Mouse (Mus musculus): ENCODE data around the gene Cdr2l. TPM values are rescaled to one million over a fixed set of nuclear protein-coding genes. Genes with fewer than 3 reads are reported as not detected.

The Cdr2l gene
- polyA plus RNA-seq, 1 experiment from 2014 or later: 20.7 TPM

GRCm38 (mm10) chr11:115353375-115353774 is 28.3 kb upstream of the Cdr2l start:
- no peak overlapping the region for H3K27ac ChIP-seq
- WGBS: 95% methylated on average over 5 of the region's 5 CpGs
- no peaks in the 10 kb centered on the region for H3K9me3 ChIP-seq (replicated peaks)
- ATAC-seq: no peak
- no peak overlapping the region for H3K4me2 ChIP-seq
- no peaks in the 10 kb centered on the region for H3K4me1 ChIP-seq
- no peaks in the 10 kb centered on the region for H3K27me3 ChIP-seq
- H3K4me3 ChIP-seq: no peak overlapping the region
- no peak overlapping the region for H3K9ac ChIP-seq
- H3K36me3 ChIP-seq (ENCODE audit: poor library complexity, severe bottlenecking): peaks cover 57% of the 10 kb centered on the region

GRCm38 (mm10) chr11:115354183-115354582 is 27.5 kb upstream of the Cdr2l start:
- ATAC-seq: peak; percentile 31; the same call in 1 of the 2 replicates
- Histone ChIP-seq H3K27ac (no peak overlapping the region), H3K36me3 (ENCODE audit: poor library complexity, severe bottlenecking) (peaks cover 53% of the 10 kb centered on the region), H3K4me1 (peaks cover 7% of the 10 kb centered on the region), H3K27me3 (no peaks in the 10 kb centered on the region), H3K9ac (no peak overlapping the region), H3K4me2 (no peak overlapping the region), H3K9me3 (replicated peaks) (no peaks in the 10 kb centered on the region), H3K4me3 (no peak overlapping the region)
- 8% methylated on average over 8 of the region's 8 CpGs for WGBS

- WGBS: 19% methylated on average over 5 of the region's 5 CpGs
- peak; percentile 68 for ATAC-seq
- Histone ChIP-seq H3K9me3 (replicated peaks) (no peaks in the 10 kb centered on the region), H3K4me3 (no peak overlapping the region), H3K4me1 (peaks cover 14% of the 10 kb centered on the region), H3K27ac (no peak overlapping the region; the same call in 1 of the 2 replicates), H3K9ac (peak overlapping the region; percentile 26; the same call in 1 of the 2 replicates), H3K27me3 (no peaks in the 10 kb centered on the region), H3K36me3 (ENCODE audit: poor library complexity, severe bottlenecking) (peaks cover 17% of the 10 kb centered on the region), H3K4me2 (no peak overlapping the region)
Measured at GRCm38 (mm10) chr11:115358468-115358867, 23.2 kb upstream of the Cdr2l start.

- WGBS: 42% methylated on average over 3 of the region's 3 CpGs
- no peaks in the 10 kb centered on the region for H3K27me3 ChIP-seq
- H3K4me3 ChIP-seq: no peak overlapping the region
- peak overlapping the region; percentile 4 for H3K27ac ChIP-seq
- peaks cover 14% of the 10 kb centered on the region for H3K4me1 ChIP-seq
- H3K4me2 ChIP-seq: no peak overlapping the region
- no peaks in the 10 kb centered on the region for H3K9me3 ChIP-seq (replicated peaks)
- H3K9ac ChIP-seq: peak overlapping the region; percentile 19; the same call in 1 of the 2 replicates
- H3K36me3 ChIP-seq (ENCODE audit: poor library complexity, severe bottlenecking): peaks cover 17% of the 10 kb centered on the region; the same call in 1 of the 2 replicates
- ATAC-seq: no peak
Measured at GRCm38 (mm10) chr11:115359293-115359692, 22.4 kb upstream of the Cdr2l start.

GRCm38 (mm10) chr11:115359726-115360125 is 22.0 kb upstream of the Cdr2l start:
- no peak for ATAC-seq
- H3K4me1 ChIP-seq: peaks cover 14% of the 10 kb centered on the region
- no peak overlapping the region for H3K4me3 ChIP-seq
- no peak overlapping the region for H3K4me2 ChIP-seq
- H3K9ac ChIP-seq: 0 out of 2 replicates have a peak overlapping the region, but pooled peaks have one; percentile 19
- no peaks in the 10 kb centered on the region for H3K27me3 ChIP-seq
- H3K27ac ChIP-seq: peak overlapping the region; percentile 4; the same call in 1 of the 2 replicates
- H3K36me3 ChIP-seq (ENCODE audit: poor library complexity, severe bottlenecking): peaks cover 17% of the 10 kb centered on the region; the same call in 1 of the 2 replicates
- WGBS: 65% methylated on average over 6 of the region's 6 CpGs
- no peaks in the 10 kb centered on the region for H3K9me3 ChIP-seq (replicated peaks)

- 88% methylated on average over 3 of the region's 3 CpGs for WGBS
- H3K9ac ChIP-seq: no peak overlapping the region
- no peak overlapping the region; the same call in 1 of the 2 replicates for H3K4me2 ChIP-seq
- no peaks in the 10 kb centered on the region for H3K9me3 ChIP-seq (replicated peaks)
- H3K36me3 ChIP-seq (ENCODE audit: poor library complexity, severe bottlenecking): no peaks in the 10 kb centered on the region
- peaks cover 23% of the 10 kb centered on the region for H3K4me1 ChIP-seq
- no peak for ATAC-seq
- H3K27me3 ChIP-seq: 0 out of 2 replicates have a peak, but pooled peaks cover 6% of the 10 kb centered on the region
- no peak overlapping the region for H3K27ac ChIP-seq
- no peak overlapping the region for H3K4me3 ChIP-seq
Measured at GRCm38 (mm10) chr11:115364136-115364535, 17.6 kb upstream of the Cdr2l start.

GRCm38 (mm10) chr11:115366039-115366705 is 15.5 kb upstream of the Cdr2l start:
- H3K27me3 ChIP-seq: peaks cover 9% of the 10 kb centered on the region; the same call in 1 of the 2 replicates
- peak overlapping the region; percentile 82 for H3K9ac ChIP-seq
- no peaks in the 10 kb centered on the region for H3K36me3 ChIP-seq (ENCODE audit: poor library complexity, severe bottlenecking)
- WGBS: 42% methylated on average over 7 of the region's 7 CpGs
- H3K9me3 ChIP-seq (replicated peaks): no peaks in the 10 kb centered on the region
- peak overlapping the region; percentile 99 for H3K4me2 ChIP-seq
- peak; percentile 19 for ATAC-seq
- H3K4me1 ChIP-seq: peaks cover 16% of the 10 kb centered on the region
- H3K4me3 ChIP-seq: peak overlapping the region; percentile 71
- peak overlapping the region; percentile 80; the same call in 1 of the 2 replicates for H3K27ac ChIP-seq

GRCm38 (mm10) chr11:115366706-115367394 is 14.9 kb upstream of the Cdr2l start:
- H3K27me3 ChIP-seq: peaks cover 9% of the 10 kb centered on the region; the same call in 1 of the 2 replicates
- no peaks in the 10 kb centered on the region for H3K36me3 ChIP-seq (ENCODE audit: poor library complexity, severe bottlenecking)
- H3K9me3 ChIP-seq (replicated peaks): no peaks in the 10 kb centered on the region
- H3K4me2 ChIP-seq: peak overlapping the region; percentile 99
- peaks cover 16% of the 10 kb centered on the region for H3K4me1 ChIP-seq
- H3K27ac ChIP-seq: peak overlapping the region; percentile 80
- 3% methylated on average over 26 of the region's 28 CpGs for WGBS
- peak; percentile 76 for ATAC-seq
- H3K9ac ChIP-seq: peak overlapping the region; percentile 82
- H3K4me3 ChIP-seq: peak overlapping the region; percentile 71

GRCm38 (mm10) chr11:115367395-115367944 is 14.2 kb upstream of the Cdr2l start, which contains the start of gene Hid1:
TSS of gene Hid1 (minus strand) at chr11:115367756.
- H3K36me3 ChIP-seq (ENCODE audit: poor library complexity, severe bottlenecking): no peaks in the 10 kb centered on the region
- under 1% methylated on average over 32 of the region's 39 CpGs for WGBS

GRCm38 (mm10) chr11:115370368-115370767 is 11.3 kb upstream of the Cdr2l start:
- no peak for ATAC-seq
- Histone ChIP-seq H3K27ac (no peak overlapping the region), H3K27me3 (peaks cover 24% of the 10 kb centered on the region), H3K9ac (no peak overlapping the region), H3K4me2 (no peak overlapping the region), H3K4me1 (peaks cover 32% of the 10 kb centered on the region), H3K4me3 (no peak overlapping the region), H3K9me3 (replicated peaks) (no peaks in the 10 kb centered on the region), H3K36me3 (ENCODE audit: poor library complexity, severe bottlenecking) (no peaks in the 10 kb centered on the region)
- 55% methylated on average over 7 of the region's 7 CpGs for WGBS

More at GRCm38 (mm10) chr11:115367395-115367944, 14.2 kb upstream of the Cdr2l start, which contains the start of gene Hid1:
- peak within 1 kb of the TSS; percentile 80 for H3K27ac ChIP-seq
- peak within 1 kb of the TSS; percentile 82 for H3K9ac ChIP-seq
- H3K4me2 ChIP-seq: peak within 1 kb of the TSS; percentile 99
- H3K27me3 ChIP-seq: peaks cover 9% of the 10 kb centered on the region; the same call in 1 of the 2 replicates
- no peaks in the 10 kb centered on the region for H3K9me3 ChIP-seq (replicated peaks)
- H3K4me1 ChIP-seq: peaks cover 16% of the 10 kb centered on the region
- ATAC-seq: peak; percentile 88
- H3K4me3 ChIP-seq: peak within 1 kb of the TSS; percentile 71

GRCm38 (mm10) chr11:115371354-115371753 is 10.4 kb upstream of the Cdr2l start:
- Histone ChIP-seq H3K36me3 (ENCODE audit: poor library complexity, severe bottlenecking) (no peaks in the 10 kb centered on the region), H3K9me3 (replicated peaks) (no peaks in the 10 kb centered on the region), H3K4me3 (no peak overlapping the region), H3K27ac (no peak overlapping the region), H3K9ac (no peak overlapping the region), H3K4me1 (peaks cover 26% of the 10 kb centered on the region), H3K27me3 (peaks cover 21% of the 10 kb centered on the region), H3K4me2 (no peak overlapping the region)
- no peak for ATAC-seq
- 75% methylated on average over 8 of the region's 8 CpGs for WGBS

GRCm38 (mm10) chr11:115372015-115372414 is 9.7 kb upstream of the Cdr2l start:
- no peak overlapping the region for H3K4me2 ChIP-seq
- no peak overlapping the region for H3K9ac ChIP-seq
- no peaks in the 10 kb centered on the region for H3K36me3 ChIP-seq (ENCODE audit: poor library complexity, severe bottlenecking)
- H3K9me3 ChIP-seq (replicated peaks): no peaks in the 10 kb centered on the region
- H3K27me3 ChIP-seq: peaks cover 21% of the 10 kb centered on the region
- no peak overlapping the region for H3K27ac ChIP-seq
- no peak for ATAC-seq
- peaks cover 19% of the 10 kb centered on the region for H3K4me1 ChIP-seq
- H3K4me3 ChIP-seq: no peak overlapping the region
- WGBS: 76% methylated on average over 1 of the region's 1 CpGs
